Mouse (Mus musculus) frontal cortex, postnatal 36 days (tissue): ENCODE results near the gene Jarid2.

Source experiments
- DNase-seq, 2 experiments: peaks; one replicate each; pipeline ENCODE4 v3.0.0; 2022; ENCODE audit warnings: low spot score in 2 of 2

Jarid2 gene

GRCm38 (mm10) chr13:44960542-44961291 is 231.4 kb downstream of the Jarid2 start:
- no peak for DNase-seq
